Mouse (Mus musculus) c-Kit-positive CD71-positive TER-119-positive erythroid progenitor cells, embryonic 14.5 days (primary cell): Measurements from ENCODE around the gene Hpse.

Experiments
- DNase-seq: peaks from one replicate; pipeline ENCODE4 v3.0.0-alpha.2; 2013; ENCODE audit warnings: low spot score

Hpse gene

GRCm38 (mm10) chr5:100697398-100697797 is 22.1 kb downstream of the Hpse start:
- DNase-seq: no peak

- no peak for DNase-seq
These were observed 33.9 kb downstream of the Hpse start for GRCm38 (mm10) chr5:100685631-100686030.

- DNase-seq: no peak
These were observed 39.0 kb downstream of the Hpse start for GRCm38 (mm10) chr5:100680542-100680933.

GRCm38 (mm10) chr5:100679911-100680541 is 39.5 kb downstream of the Hpse start:
- no peak for DNase-seq

GRCm38 (mm10) chr5:100674711-100675376 is 44.7 kb downstream of the Hpse start, which contains the start of gene Coq2:
Gene Coq2, minus strand, starts transcription at chr5:100675140.
- peak; percentile 84 for DNase-seq

GRCm38 (mm10) chr5:100673745-100674486 is 45.6 kb downstream of the Hpse start:
- DNase-seq: peak; percentile 82

GRCm38 (mm10) chr5:100672403-100672802 is 47.1 kb downstream of the Hpse start:
- no peak for DNase-seq

GRCm38 (mm10) chr5:100671897-100672296 is 47.6 kb downstream of the Hpse start:
- no peak for DNase-seq

- DNase-seq: peak; percentile 52
These were observed 48.1 kb downstream of the Hpse start for GRCm38 (mm10) chr5:100671398-100671797.

- no peak for DNase-seq
These were observed 52.6 kb downstream of the Hpse start for GRCm38 (mm10) chr5:100666965-100667364.

- peak; percentile 49 for DNase-seq
These were observed 55.7 kb downstream of the Hpse start for GRCm38 (mm10) chr5:100663854-100664253.

GRCm38 (mm10) chr5:100663011-100663410 is 56.5 kb downstream of the Hpse start:
- no peak for DNase-seq

- no peak for DNase-seq
These were observed 61.1 kb downstream of the Hpse start for GRCm38 (mm10) chr5:100658460-100658859.

GRCm38 (mm10) chr5:100656352-100656751 is 63.2 kb downstream of the Hpse start:
- DNase-seq: no peak

GRCm38 (mm10) chr5:100652327-100652726 is 67.2 kb downstream of the Hpse start:
- DNase-seq: no peak

- DNase-seq: no peak
These were observed 68.0 kb downstream of the Hpse start for GRCm38 (mm10) chr5:100651486-100651885.

GRCm38 (mm10) chr5:100650969-100651368 is 68.5 kb downstream of the Hpse start:
- DNase-seq: no peak

- no peak for DNase-seq
These were observed 71.0 kb downstream of the Hpse start for GRCm38 (mm10) chr5:100648546-100648945.

GRCm38 (mm10) chr5:100648046-100648445 is 71.5 kb downstream of the Hpse start:
- DNase-seq: no peak

GRCm38 (mm10) chr5:100646558-100646957 is 73.0 kb downstream of the Hpse start:
- DNase-seq: no peak

- DNase-seq: peak; percentile 74
These were observed 75.5 kb downstream of the Hpse start for GRCm38 (mm10) chr5:100643991-100644535.

- no peak for DNase-seq
These were observed 76.1 kb downstream of the Hpse start for GRCm38 (mm10) chr5:100643253-100643990.
